Mouse (Mus musculus): ENCODE results near the gene Gpr158. TPM values are rescaled to one million over a fixed set of nuclear protein-coding genes. Genes with fewer than 3 reads are reported as not detected.

The Gpr158 gene
- polyA plus RNA-seq (2015; fragmentation: Nextera tagmentation; extraction: Ambion mirVana), result not detected in 2 replicates

GRCm38 (mm10) chr2:21367345-21368111 lies at the start of gene Gpr158:
Gene Gpr158, plus strand, starts transcription at chr2:21367542.

Other genes with a start within 250 kb of the Gpr158 start
- gene Enkur, start 162.2 kb upstream of the Gpr158 start, polyA plus RNA-seq (2015; fragmentation: Nextera tagmentation; extraction: Ambion mirVana), result 0.89 and 0.96 TPM in 2 replicates
- gene Thnsl1, start 161.8 kb upstream of the Gpr158 start, polyA plus RNA-seq (2015; fragmentation: Nextera tagmentation; extraction: Ambion mirVana), result 4.5 and 5.7 TPM in 2 replicates

Measured in urinary bladder, postnatal 0 days (tissue).